Mouse (Mus musculus) stomach, postnatal 0 days (tissue): ENCODE data around the gene BC034090.

Source experiments
- CTCF ChIP-seq: IDR thresholded peaks from 2 replicates; pipeline ENCODE4 v1.5.1; 2016; ENCODE audit warnings: antibody characterized with exemption, low read depth, mild to moderate bottlenecking, moderate library complexity
- EP300 ChIP-seq: optimal IDR thresholded peaks from 2 replicates; pipeline ENCODE3; 2016; ENCODE audit warnings: antibody characterized with exemption

GRCm38 (mm10) chr1:155196691-155197090, 47.6 kb downstream of the BC034090 start:
- TF ChIP-seq EP300, result no peak
- no peak for TF ChIP-seq CTCF
